Mouse (Mus musculus) left cerebral cortex, postnatal 25 days (tissue): ENCODE data around the gene Acvr1. TPM values are rescaled to one million over a fixed set of nuclear protein-coding genes. Genes with fewer than 3 reads are reported as not detected.
A peak's percentile ranks its signal among the peaks of the same experiment; 100 is the strongest.

Experiments used
- DNase-seq, 2 experiments: peaks; one replicate each; pipeline ENCODE4 v3.0.0; 2022; ENCODE audit warnings: low spot score in 2 of 2, mixed read lengths in 1 of 2
- intact Hi-C: fragments of 180-260 bp; cut with DNase I; formaldehyde crosslinking; loops from one replicate; pipeline ENCODE4 v1.15.1; 2025
- total RNA-seq, 2 experiments: library from RNA; stranded (reverse); gene quantifications; 2 replicates each; pipeline ENCODE4 v1.2.3; 2021

The Acvr1 gene
- 10 to 100 TPM; 32.4 to 34.1 TPM for total RNA-seq

DNA sequence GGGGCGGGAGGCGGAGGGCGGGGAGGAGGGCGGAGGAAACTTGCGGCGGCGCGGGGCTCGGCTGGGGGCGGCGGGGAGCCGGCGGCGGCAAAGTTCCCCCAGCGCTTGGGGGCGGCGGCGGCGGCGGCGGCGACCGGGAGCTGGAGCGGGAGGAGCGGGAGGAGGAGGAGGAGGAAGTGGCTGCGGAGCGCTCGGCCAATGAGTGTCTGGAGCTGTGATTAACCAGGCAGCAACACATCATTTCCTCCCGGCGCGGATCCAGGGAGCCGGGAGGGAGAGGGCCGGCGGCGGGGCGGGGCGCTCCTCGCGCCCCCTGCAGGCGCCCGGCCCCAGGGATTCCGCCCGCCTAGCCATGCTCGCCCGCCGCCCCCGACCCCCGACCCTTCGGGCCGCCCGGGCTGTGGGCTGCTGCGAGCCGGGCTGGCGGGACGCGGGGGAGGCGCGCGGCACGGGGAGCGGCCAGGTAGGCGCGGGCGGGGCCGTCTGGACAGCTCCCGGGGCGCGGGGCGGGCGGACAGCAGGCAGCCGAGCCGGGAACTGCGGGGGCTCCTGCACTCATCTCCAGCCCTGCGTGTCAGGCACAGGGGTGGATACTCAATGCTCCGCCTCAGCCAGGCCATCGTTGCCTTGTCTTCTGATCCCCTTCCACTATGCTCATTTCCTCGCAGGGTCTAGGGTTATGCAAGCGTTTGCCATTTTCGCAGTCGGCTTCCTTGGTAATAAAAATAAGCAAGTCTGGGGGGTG lies at the start of gene Acvr1, which contains the start of gene Upp2:
Gene Acvr1, minus strand, starts transcription at position 92 of the 745 bp plus-strand sequence.
Gene Upp2, plus strand, starts transcription at position 233 of the 745 bp plus-strand sequence.
- intact Hi-C loops, result loop anchor here (1.0 to 10.0 kb wide), 5 partner anchors 75 to 372 kb away; partner anchors contain the start of genes Acvr1c and Cytip
- peak; percentile 89 to 94 for DNase-seq

DNA sequence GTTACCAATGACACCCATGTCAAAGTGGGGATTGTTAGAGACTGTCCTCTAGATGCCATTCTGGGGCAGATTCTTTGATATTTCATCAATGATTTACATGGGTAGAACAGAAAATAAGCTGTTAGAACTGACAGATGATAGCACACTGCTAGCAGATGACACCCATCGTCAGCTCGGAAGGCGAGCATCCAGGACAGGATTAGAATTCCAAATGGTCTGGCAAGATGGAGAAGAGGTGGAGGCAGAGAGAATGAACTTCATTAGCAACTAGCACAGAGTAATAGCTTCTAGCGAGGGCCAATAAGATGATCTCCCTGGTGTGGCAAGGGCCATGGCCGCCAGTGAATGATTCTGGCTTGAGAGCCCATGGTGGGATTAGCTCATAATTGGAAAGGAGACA lies 48.8 kb upstream of the Acvr1 start:
- DNase-seq, result peak in 1 of 2 experiments; percentile 7
- intact Hi-C loops, result no loop called here

DNA sequence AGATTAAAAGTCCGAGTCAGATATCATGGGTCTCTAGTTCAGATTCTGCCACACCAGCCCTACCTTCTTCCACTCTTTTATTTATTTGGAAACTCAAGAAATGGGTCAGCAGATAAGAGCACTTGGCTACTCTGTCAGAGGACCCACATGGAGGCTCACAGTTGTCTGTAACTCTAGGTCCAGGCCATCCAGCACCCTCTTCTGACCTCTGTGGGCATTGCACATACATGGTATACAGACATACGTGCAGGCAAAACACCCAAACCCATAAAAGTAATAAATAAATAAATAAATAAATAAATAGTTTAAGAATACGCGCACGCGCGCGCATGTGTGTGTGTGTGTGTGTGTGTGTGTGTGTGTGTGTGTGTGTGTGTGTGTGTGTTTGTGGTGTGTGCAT lies 47.9 kb upstream of the Acvr1 start:
- intact Hi-C loops, result no loop called here
- no peak for DNase-seq

DNA sequence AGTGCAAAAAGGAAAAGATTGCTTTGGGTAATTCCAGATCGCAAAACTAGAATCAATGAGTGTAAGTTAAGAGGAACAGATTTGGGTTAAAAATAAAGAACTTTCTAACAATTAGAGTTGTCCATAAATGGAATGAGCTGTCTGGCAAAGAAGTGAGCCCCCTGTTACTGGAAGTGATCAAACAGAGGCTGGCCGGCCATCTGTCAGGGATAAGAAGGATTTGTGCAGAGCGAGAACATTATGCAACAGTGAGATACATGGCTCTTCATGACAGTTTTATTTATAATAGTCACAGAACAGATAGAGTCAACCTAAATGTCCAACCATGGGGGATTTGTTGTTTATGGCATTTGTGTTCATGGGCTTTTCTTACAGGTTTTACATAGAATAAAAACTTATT lies 46.8 kb upstream of the Acvr1 start:
- DNase-seq, result peak in 1 of 2 experiments; percentile 53

DNA sequence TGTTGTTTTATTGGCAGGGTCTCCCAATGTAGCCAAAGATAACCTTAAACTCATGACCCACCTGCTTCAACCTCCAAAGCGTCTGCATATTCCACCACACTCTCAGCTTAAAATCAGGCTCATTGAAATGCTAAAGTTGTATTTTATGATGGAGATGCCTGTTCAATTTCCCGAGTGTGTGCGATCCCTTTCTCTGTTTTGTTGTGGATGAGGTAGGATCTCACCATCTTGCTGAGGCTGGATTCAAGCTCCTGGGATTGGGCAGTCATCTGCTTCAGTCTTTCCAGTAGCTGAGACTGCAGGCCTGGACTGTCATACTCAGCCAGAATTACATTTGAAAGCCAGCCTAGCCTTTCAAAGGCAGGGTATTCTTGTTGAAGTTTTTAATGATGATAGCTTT lies 37.8 kb upstream of the Acvr1 start:
- DNase-seq, result no peak
- intact Hi-C loops, result no loop called here

More for the DNA sequence above, 46.8 kb upstream of the Acvr1 start:
- intact Hi-C loops, result no loop called here

DNA sequence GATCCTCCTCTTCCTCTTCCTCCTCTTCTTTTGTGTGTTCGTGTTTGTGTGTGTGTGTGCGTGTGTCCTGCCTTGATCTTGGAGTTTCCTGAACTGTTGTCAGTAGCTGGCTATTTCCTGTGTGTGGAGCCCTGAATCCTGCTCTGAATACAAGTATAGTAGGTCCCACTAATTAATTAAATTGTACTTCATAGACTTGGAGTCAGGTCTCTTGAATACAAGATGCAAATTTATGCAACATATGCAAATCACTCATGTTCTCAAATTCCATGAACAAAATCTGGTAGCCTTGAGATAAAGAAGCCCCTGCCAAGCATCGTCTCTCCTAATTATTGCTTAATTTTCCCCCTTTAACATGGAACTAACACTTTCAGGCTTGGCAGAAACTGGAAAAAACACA lies 36.4 kb upstream of the Acvr1 start:
- DNase-seq, result no peak
- intact Hi-C loops, result no loop called here

DNA sequence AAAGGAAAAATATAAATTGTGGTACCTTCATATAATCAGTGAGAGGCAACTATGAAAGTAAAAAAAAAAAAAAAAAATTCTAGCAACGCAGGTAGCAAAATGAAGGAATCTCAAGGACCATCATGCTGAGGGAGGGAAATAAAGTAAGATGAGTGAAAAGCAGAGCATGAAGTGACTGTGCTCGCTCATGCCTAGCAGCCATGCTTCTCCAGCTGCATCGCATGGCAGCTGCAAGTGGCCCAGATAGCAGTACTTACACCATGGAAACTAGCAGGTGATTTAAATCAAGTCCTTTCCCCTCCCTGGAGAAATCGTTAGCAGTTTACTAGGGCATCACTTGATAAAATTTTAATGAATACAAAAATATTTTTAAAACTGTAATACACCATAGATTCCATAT lies 34.4 kb upstream of the Acvr1 start:
- intact Hi-C loops, result no loop called here
- DNase-seq, result no peak

DNA sequence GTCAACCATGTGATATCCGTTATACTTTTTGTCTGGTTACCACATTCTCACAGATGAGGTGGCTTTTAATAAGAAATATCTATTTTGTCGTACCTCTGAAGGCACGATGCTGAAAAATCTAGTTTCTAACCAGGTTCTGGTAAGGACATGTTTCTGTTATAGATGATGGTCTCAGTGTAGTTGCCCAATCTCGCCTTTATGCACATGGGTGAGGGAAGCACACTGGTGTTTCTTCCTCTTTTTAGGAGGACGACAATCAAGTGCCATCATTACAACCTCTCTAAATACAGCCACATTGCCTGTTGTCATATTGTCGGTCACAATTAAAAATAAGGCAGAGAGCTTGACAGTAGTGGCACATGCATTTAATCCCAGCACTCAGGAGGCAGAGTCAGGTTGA lies 32.7 kb upstream of the Acvr1 start:
- DNase-seq, result no peak
- intact Hi-C loops, result no loop called here

DNA sequence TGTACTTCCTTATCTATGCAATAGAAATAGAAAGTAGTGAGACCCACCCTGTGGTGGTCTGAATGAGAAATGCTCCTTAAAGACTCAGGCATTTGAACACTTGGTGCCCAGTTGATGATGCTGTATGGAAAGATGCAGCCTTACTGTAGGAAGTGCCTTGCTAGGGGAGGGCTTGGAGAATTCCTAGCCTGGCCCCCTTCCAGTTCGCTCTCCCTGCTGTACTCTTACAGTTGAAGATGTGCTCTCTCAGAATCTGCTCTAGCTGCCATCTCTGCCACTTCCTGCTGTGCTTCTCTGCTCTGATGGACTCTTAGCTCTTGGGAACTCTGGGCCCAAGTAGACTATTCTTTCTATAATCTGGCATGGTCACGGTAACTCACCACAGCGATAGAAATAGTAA lies 30.6 kb upstream of the Acvr1 start:
- intact Hi-C loops, result no loop called here
- no peak for DNase-seq

DNA sequence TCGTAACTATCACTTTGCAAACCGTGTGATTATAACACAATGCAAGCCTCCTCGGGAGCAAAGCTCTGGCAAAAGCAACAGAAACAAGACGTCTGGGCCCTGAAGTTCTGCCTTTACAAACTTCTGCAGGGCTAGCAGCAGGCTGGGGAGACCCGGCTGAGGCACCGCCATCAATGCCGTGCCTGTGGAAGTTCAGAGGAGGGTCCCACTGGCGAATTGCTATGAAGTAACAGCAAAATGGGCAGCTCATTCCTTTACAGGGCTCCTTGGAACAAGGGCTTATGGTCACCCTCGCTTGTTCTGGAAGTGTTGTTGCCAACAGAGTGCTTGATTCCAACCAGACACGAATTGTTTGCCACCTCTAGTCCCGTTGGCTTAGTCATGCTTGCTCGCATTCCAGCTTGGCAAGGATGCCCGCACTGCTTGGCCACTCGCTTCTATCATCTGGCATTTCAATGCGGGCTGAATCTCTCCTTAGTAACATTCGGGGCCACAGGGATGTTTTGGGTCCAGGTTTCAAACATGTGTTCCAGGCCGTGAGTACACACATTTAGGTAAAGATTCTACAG lies 29.9 kb upstream of the Acvr1 start:
- intact Hi-C loops, result no loop called here
- DNase-seq, result peak in 1 of 2 experiments; percentile 62

DNA sequence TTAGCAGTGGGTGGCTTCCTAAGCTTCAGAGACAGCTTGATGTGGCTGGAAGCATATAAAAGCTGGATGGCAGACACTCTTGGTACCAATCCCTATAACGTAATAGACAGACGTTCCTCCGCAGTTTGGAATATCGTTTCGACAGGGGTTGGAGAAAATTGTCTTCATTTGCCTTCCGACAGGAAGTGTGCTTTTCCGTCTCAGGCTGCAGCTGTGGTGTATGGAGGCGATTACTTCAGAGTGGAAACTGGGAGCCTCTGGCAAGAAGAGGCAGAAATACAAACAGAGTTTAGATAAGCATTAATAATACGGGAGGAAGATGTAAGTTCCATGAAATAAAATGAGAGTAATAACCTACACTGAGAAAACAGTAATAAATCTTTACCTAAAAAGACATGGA lies 28.4 kb upstream of the Acvr1 start:
- intact Hi-C loops, result no loop called here
- no peak for DNase-seq

DNA sequence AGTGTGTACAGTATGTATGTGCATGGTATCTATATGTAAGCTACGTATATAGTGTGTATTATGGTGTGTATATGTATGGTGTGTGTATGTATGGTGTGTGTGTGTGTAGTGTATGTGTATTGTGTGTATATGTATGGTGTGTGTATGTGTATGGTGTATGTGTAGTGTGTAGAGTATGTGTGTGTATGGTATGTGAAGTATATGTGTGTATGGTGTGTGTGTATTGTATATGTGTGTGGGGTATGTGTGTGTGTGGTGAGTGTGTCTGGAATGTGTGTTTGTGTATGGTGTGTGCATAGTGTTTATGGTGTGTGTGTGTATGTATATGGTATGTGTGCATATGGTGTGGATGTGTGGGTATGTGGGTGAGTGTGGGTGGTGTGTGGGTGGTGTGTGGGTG lies 23.1 kb upstream of the Acvr1 start:
- intact Hi-C loops, result no loop called here
- DNase-seq, result no peak

DNA sequence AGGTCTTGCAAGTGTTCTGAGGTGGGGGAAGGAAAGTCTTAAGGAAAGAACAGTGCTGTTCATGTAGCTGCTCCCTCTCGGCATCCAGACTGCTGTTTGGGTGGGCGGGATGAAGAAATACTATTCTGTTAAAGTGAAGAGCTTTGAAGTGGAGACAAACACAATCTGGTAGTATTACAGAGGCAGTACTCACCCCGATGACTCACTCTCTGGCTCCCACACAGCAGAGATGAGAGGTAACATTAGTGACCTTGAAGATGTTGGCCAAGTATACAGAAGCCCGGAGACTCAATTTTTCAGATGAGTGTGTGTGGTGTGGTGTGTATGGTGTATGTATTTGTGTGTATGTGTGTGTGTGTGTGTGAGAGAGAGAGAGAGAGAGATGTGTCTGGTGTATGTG lies 22.7 kb upstream of the Acvr1 start:
- intact Hi-C loops, result loop anchor here (5.0 kb wide), 1 partner anchor 107 kb away; no protein-coding TSS in a partner anchor

DNA sequence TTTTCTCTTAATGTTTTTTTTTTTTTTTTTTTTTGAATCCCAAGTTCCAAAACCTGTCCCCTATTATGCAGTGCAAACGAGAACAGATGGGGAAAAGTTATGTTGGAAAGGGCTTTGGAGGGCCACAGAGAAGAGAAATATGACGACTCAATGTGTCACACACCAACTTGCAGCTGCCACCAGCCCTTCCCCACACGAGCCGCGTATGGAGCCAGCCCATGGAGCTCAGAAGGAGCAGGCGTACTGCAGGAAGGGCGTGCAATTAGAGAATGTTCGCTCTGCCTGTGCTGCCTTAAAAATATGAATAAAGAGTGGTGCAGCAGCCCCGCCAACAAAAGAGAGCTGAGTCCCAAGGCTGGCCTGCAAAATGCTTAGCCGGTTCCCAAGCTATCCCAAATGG lies 19.4 kb upstream of the Acvr1 start:
- DNase-seq, result peak; percentile 64 to 91
- intact Hi-C loops, result loop anchor here (1.0 to 5.0 kb wide), 2 partner anchors 55 to 104 kb away; no protein-coding TSS in a partner anchor

More for the DNA sequence above, 22.7 kb upstream of the Acvr1 start:
- peak; percentile 40 to 84 for DNase-seq

DNA sequence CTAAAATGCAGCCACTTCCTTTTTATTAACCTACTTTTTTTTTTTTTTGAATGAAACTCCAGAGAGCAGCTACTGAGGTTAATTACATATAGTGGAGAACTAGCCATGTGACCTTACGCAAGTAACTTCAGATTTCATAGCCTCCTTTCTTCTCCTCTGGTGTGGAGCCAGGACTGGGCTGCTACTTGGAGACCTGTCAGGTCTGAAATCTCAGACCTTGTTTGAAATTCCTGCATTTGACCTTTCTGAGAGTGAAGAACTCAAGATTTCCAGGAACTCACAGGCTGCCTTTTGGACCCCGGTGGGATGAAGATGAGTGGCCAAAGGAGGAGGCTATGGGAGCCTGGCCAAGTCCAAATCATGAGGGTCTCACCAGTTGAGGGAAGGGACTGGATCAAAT lies 7.2 kb upstream of the Acvr1 start:
- intact Hi-C loops, result no loop called here
- no peak for DNase-seq

DNA sequence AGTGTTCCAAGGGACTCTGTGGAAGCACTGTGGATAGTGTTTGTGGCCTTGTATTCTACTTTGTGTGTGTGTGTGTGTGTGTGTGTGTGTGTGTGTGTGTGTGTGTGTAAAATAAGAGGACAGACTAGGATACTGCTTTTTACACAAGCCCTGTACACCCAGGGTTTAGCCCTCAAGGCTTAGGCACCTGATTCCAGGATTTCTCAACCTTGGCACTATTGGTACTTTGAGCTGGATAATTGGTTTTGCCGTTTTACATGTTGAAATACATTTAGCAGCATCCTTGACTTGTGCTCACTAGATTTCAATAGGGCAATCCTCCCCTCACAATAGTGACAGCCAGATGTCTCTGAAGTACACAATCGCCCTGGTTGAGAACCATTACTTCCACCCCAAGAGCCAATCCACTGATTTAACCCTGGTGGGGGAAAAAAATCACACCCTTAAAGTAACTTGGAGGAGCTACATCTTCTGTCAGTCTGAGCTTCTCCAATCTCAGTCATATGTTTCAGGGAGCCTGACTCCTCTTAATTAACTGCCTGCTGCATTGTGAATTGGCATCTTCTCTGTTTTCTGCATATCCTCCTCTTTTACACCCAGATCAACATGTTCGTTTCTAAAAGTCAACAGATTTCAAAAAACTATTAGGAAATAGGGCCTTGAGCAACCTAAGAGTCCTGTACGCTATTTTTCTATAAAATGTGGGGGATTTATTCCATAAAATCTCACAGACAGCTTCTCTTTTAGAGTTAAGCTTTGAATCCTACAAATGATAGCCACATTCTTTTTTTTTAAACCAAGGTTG lies 2.1 kb upstream of the Acvr1 start:
- intact Hi-C loops, result loop anchor here (5.0 to 10.0 kb wide), 3 partner anchors 98 to 374 kb away; partner anchors contain the start of genes Acvr1c and Cytip
- no peak for DNase-seq

DNA sequence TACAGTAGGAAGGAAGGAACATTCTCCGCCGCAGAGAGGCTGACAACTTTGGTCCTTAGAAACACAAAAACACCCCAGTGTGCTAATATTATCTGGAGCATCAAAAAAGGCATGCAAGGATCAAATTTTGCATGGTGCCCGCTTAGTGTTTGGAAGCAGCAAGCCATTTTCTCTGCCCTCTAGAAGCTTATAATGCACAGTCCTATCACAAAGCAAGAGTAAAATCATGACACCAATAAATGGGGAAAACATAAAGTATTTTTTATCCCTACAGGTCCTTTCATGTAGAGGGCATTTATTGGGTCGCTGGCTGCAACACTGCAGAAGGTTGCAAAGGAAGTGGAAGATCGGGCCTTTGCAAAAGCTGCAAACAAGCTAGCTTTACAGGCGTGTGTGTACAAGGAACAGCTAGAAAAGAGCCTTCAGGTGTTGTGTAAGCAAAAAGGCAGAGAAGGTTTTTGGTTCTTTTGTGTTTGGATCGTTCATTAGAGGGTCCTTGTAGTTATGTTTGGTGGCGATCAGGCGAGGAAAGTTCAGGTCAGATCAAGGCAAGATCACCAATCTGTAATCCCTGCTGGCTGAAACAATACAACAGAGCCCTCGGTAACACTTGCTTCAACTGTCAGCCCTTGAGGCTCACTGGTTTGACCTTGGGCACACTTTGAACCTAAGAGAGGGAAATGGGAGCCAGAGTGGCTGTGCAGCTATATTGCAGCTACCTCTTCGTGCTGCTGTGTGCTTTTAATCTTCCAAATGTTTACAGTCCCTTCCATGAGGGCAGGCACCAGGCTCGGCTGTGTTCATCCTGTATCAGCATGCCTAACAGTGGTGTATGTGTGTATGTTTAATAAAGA lies 1.1 kb upstream of the Acvr1 start:
- intact Hi-C loops, result loop anchor here (1.0 to 10.0 kb wide), 5 partner anchors 74 to 373 kb away; partner anchors contain the start of genes Acvr1c and Cytip
- DNase-seq, result peak in 1 of 2 experiments; percentile 38

DNA sequence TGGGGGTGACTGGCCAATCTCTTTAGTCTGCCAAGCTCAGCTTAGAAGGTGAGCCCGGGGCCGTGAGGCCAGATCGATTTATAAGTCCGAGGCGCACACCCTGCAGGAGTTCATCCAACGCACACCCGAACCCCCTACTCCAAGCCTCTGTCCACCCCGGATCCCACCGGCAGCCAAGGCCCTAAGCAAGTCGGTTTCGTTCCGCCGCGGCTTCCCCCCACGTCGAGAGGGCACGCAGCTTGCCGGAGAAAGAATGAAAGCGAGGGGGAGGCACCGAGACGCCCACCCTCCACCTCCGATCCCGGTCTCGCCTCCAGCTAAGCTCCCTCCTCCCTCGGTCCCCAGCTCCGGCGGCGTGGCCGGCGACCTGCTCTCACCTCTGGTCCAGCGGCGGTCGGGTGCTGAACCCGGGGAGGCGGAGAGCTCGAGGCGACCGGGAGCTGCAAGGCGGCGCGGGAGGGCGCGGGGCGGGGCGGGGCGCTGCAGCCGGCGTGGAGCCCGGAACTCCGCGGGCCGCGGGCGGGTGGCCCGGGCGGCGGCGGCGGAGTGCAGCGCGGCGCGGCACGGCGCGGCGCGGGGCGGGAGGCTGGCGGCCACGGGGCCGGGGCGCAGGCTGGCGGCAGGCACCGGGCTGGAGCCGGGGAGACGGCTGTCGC lies 419 bp downstream of the Acvr1 start:
- DNase-seq, result peak; percentile 44 to 58
- intact Hi-C loops, result loop anchor here (1.0 to 10.0 kb wide), 5 partner anchors 76 to 372 kb away; partner anchors contain the start of genes Acvr1c and Cytip

DNA sequence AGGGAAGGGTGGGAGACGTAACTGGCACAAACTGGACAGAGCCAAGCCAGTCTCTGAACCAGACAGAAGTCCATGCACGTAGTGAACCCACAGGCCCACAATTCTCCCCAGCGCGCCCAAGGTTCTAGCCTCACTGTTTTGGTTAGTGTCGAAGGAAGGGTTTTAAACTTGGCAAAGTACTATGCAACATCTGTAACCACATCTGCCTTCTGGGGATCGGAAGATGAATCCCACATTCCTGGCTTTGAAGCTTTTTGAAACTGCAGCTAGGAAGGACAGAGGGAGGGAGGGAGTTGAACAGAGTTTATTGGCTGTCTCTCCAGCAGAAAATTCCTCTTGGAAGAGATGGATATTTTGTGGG lies 928 bp downstream of the Acvr1 start:
- DNase-seq, result no peak
- intact Hi-C loops, result loop anchor here (2.0 to 10.0 kb wide), 4 partner anchors 85 to 371 kb away; partner anchors contain the start of genes Acvr1c and Cytip
